Mouse (Mus musculus): ENCODE measurements at regions not wholly inside any gene's neighbourhood (a gene's known extent, or its start where the extent isn't known, plus 50 kb on each side); places are given as distances from the start of the nearest gene placed in this dataset.

- Histone ChIP-seq H3K27me3 (ENCODE audit: control insufficient read depth, insufficient read depth, insufficient read length) (no peaks in the 10 kb centered on the region), H3K4me3 (ENCODE audit: insufficient read depth, poor library complexity, severe bottlenecking) (no peak overlapping the region)
- no peak for TF ChIP-seq CTCF (IDR thresholded peaks at IDR 0.05; ENCODE audit: control insufficient read depth, insufficient read depth, insufficient read length)
- TF ChIP-seq CEBPB (IDR thresholded peaks at IDR 0.05; ENCODE audit: low read depth): no peak
- no peak for TF ChIP-seq MYOD1 (IDR thresholded peaks at IDR 0.05; ENCODE audit: control insufficient read depth, insufficient read length, low read depth)
- no peak for TF ChIP-seq MYOG (IDR thresholded peaks at IDR 0.05; ENCODE audit: control insufficient read depth, extremely low read depth, insufficient read length)
- no peak for TF ChIP-seq USF1 (IDR thresholded peaks at IDR 0.05; ENCODE audit: low read depth)
- no peak for TF ChIP-seq FOSL1 (IDR thresholded peaks at IDR 0.05; ENCODE audit: insufficient read depth, low read length, poor library complexity, severe bottlenecking)
- no peak for TF ChIP-seq MAX (IDR thresholded peaks at IDR 0.05)
Measured at GRCm38 (mm10) chr5:118438016-118438415, 122.5 kb upstream of the Med13l start.

GRCm38 (mm10) chr5:118444538-118445251 lies 115.8 kb upstream of the Med13l start:
- Histone ChIP-seq H3K4me3 (ENCODE audit: insufficient read depth, poor library complexity, severe bottlenecking) (peak overlapping the region; percentile 14), H3K79me2 (ENCODE audit: control insufficient read depth, insufficient read depth) (no peaks in the 10 kb centered on the region), H3K79me3 (ENCODE audit: low read depth) (no peaks in the 10 kb centered on the region), H3K27me3 (ENCODE audit: control insufficient read depth, insufficient read depth, insufficient read length) (no peaks in the 10 kb centered on the region), H3K36me3 (ENCODE audit: control insufficient read depth, insufficient read depth) (no peaks in the 10 kb centered on the region), H3ac (ENCODE audit: control insufficient read depth, insufficient read length, low read depth) (no peak overlapping the region)
- TF ChIP-seq MYOD1 (IDR thresholded peaks at IDR 0.05; ENCODE audit: control insufficient read depth, insufficient read length, low read depth): no peak

More at GRCm38 (mm10) chr5:118438016-118438415, 122.5 kb upstream of the Med13l start:
- Histone ChIP-seq H3K79me3 (ENCODE audit: low read depth) (no peaks in the 10 kb centered on the region), H3K36me3 (ENCODE audit: control insufficient read depth, insufficient read depth) (no peaks in the 10 kb centered on the region), H3ac (ENCODE audit: control insufficient read depth, insufficient read length, low read depth) (no peak overlapping the region), H3K79me2 (ENCODE audit: control insufficient read depth, insufficient read depth) (no peaks in the 10 kb centered on the region)

GRCm38 (mm10) chr5:118445252-118445987 lies 115.1 kb upstream of the Med13l start:
- no peak for TF ChIP-seq FOSL1 (IDR thresholded peaks at IDR 0.05; ENCODE audit: insufficient read depth, low read length, poor library complexity, severe bottlenecking)
- no peak for TF ChIP-seq MYOD1 (IDR thresholded peaks at IDR 0.05; ENCODE audit: control insufficient read depth, insufficient read length, low read depth)
- TF ChIP-seq CEBPB (IDR thresholded peaks at IDR 0.05; ENCODE audit: low read depth): no peak
- no peak for TF ChIP-seq MYOG (IDR thresholded peaks at IDR 0.05; ENCODE audit: control insufficient read depth, extremely low read depth, insufficient read length)
- TF ChIP-seq CTCF (IDR thresholded peaks at IDR 0.05; ENCODE audit: control insufficient read depth, insufficient read depth, insufficient read length): no peak
- no peak for TF ChIP-seq USF1 (IDR thresholded peaks at IDR 0.05; ENCODE audit: low read depth)
- TF ChIP-seq MAX (IDR thresholded peaks at IDR 0.05): no peak

GRCm38 (mm10) chr5:118445988-118446280 lies 114.5 kb upstream of the Med13l start:
- Histone ChIP-seq H3ac (ENCODE audit: control insufficient read depth, insufficient read length, low read depth) (no peak overlapping the region), H3K79me2 (ENCODE audit: control insufficient read depth, insufficient read depth) (no peaks in the 10 kb centered on the region), H3K27me3 (ENCODE audit: control insufficient read depth, insufficient read depth, insufficient read length) (no peaks in the 10 kb centered on the region), H3K36me3 (ENCODE audit: control insufficient read depth, insufficient read depth) (no peaks in the 10 kb centered on the region), H3K4me3 (ENCODE audit: insufficient read depth, poor library complexity, severe bottlenecking) (no peak overlapping the region), H3K79me3 (ENCODE audit: low read depth) (no peaks in the 10 kb centered on the region)
- no peak for TF ChIP-seq MAX (IDR thresholded peaks at IDR 0.05)

More at GRCm38 (mm10) chr5:118445252-118445987, 115.1 kb upstream of the Med13l start:
- no peaks in the 10 kb centered on the region for H3K27me3 ChIP-seq (ENCODE audit: control insufficient read depth, insufficient read depth, insufficient read length)
- no peak overlapping the region for H3K4me3 ChIP-seq (ENCODE audit: insufficient read depth, poor library complexity, severe bottlenecking)
- H3K79me2 ChIP-seq (ENCODE audit: control insufficient read depth, insufficient read depth): no peaks in the 10 kb centered on the region
- H3K36me3 ChIP-seq (ENCODE audit: control insufficient read depth, insufficient read depth): no peaks in the 10 kb centered on the region
- no peaks in the 10 kb centered on the region for H3K79me3 ChIP-seq (ENCODE audit: low read depth)
- no peak overlapping the region for H3ac ChIP-seq (ENCODE audit: control insufficient read depth, insufficient read length, low read depth)

- TF ChIP-seq CTCF (IDR thresholded peaks at IDR 0.05; ENCODE audit: control insufficient read depth, insufficient read depth, insufficient read length) (no peak), CEBPB (IDR thresholded peaks at IDR 0.05; ENCODE audit: low read depth) (no peak), MYOD1 (IDR thresholded peaks at IDR 0.05; ENCODE audit: control insufficient read depth, insufficient read length, low read depth) (no peak), MAX (IDR thresholded peaks at IDR 0.05) (no peak), MYOG (IDR thresholded peaks at IDR 0.05; ENCODE audit: control insufficient read depth, extremely low read depth, insufficient read length) (no peak), FOSL1 (IDR thresholded peaks at IDR 0.05; ENCODE audit: insufficient read depth, low read length, poor library complexity, severe bottlenecking) (no peak), USF1 (IDR thresholded peaks at IDR 0.05; ENCODE audit: low read depth) (no peak)
- Histone ChIP-seq H3K79me2 (ENCODE audit: control insufficient read depth, insufficient read depth) (no peaks in the 10 kb centered on the region), H3K4me3 (ENCODE audit: insufficient read depth, poor library complexity, severe bottlenecking) (no peak overlapping the region), H3K79me3 (ENCODE audit: low read depth) (no peaks in the 10 kb centered on the region), H3K27me3 (ENCODE audit: control insufficient read depth, insufficient read depth, insufficient read length) (no peaks in the 10 kb centered on the region), H3K36me3 (ENCODE audit: control insufficient read depth, insufficient read depth) (no peaks in the 10 kb centered on the region), H3ac (ENCODE audit: control insufficient read depth, insufficient read length, low read depth) (no peak overlapping the region)
Measured at GRCm38 (mm10) chr5:118446878-118447277, 113.6 kb upstream of the Med13l start.

GRCm38 (mm10) chr5:118447366-118447765 lies 113.1 kb upstream of the Med13l start:
- no peak for TF ChIP-seq USF1 (IDR thresholded peaks at IDR 0.05; ENCODE audit: low read depth)
- no peak for TF ChIP-seq CEBPB (IDR thresholded peaks at IDR 0.05; ENCODE audit: low read depth)
- TF ChIP-seq CTCF (IDR thresholded peaks at IDR 0.05; ENCODE audit: control insufficient read depth, insufficient read depth, insufficient read length): no peak
- no peak for TF ChIP-seq MAX (IDR thresholded peaks at IDR 0.05)
- no peak for TF ChIP-seq FOSL1 (IDR thresholded peaks at IDR 0.05; ENCODE audit: insufficient read depth, low read length, poor library complexity, severe bottlenecking)
- TF ChIP-seq MYOG (IDR thresholded peaks at IDR 0.05; ENCODE audit: control insufficient read depth, extremely low read depth, insufficient read length): no peak
- no peak for TF ChIP-seq MYOD1 (IDR thresholded peaks at IDR 0.05; ENCODE audit: control insufficient read depth, insufficient read length, low read depth)
- Histone ChIP-seq H3K79me2 (ENCODE audit: control insufficient read depth, insufficient read depth) (no peaks in the 10 kb centered on the region), H3K4me3 (ENCODE audit: insufficient read depth, poor library complexity, severe bottlenecking) (no peak overlapping the region), H3K27me3 (ENCODE audit: control insufficient read depth, insufficient read depth, insufficient read length) (no peaks in the 10 kb centered on the region), H3K79me3 (ENCODE audit: low read depth) (no peaks in the 10 kb centered on the region), H3ac (ENCODE audit: control insufficient read depth, insufficient read length, low read depth) (no peak overlapping the region), H3K36me3 (ENCODE audit: control insufficient read depth, insufficient read depth) (no peaks in the 10 kb centered on the region)

Measured in C2C12 (cell line).